Mouse (Mus musculus): ENCODE results near the gene Pdcd7.

Pdcd7 gene

GRCm38 (mm10) chr9:65398279-65398678 lies 52.4 kb downstream of the Pdcd7 start, which contains the start of gene Rasl12:
Gene Rasl12, plus strand, starts transcription at chr9:65398506.
- DNase-seq (ENCODE audit: low spot score), result no peak

DNA sequence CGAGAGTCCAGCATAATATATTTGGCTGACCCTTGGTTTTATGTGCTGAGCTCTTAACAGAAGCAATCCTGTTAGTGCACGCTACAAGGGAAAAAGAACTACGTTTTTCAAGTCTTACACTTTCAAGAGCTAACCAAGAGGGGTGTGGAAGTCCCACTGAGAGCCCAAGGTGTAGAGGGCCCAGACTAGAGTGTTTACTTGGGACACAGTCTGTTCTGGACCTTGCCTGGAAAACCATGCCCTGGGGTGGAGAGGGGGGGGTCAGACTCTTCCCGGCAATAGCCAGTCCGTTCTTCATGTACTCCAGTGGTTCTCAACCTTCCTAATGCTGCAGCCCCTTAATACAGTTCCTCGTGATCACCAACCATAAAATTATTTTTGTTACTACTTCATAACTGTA lies 54.0 kb downstream of the Pdcd7 start:
- DNase-seq (ENCODE audit: low spot score), result no peak

- peak; percentile 51 for DNase-seq (ENCODE audit: low spot score)
Observed at GRCm38 (mm10) chr9:65404331-65405183, 58.7 kb downstream of the Pdcd7 start.

DNA sequence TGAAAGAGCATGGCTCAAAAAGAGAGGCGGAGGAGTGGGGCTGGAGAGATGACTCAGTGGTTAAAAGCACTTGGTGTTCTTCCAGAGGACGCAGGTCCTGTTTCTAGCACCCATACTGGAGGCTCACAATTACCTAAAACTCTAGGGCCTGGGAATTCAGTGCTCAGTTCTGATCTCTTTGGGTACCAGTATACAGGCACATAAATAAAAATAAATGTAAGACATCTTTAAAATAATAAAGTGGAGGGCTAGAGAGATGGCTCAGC lies 59.2 kb downstream of the Pdcd7 start:
- DNase-seq (ENCODE audit: low spot score), result no peak

DNA sequence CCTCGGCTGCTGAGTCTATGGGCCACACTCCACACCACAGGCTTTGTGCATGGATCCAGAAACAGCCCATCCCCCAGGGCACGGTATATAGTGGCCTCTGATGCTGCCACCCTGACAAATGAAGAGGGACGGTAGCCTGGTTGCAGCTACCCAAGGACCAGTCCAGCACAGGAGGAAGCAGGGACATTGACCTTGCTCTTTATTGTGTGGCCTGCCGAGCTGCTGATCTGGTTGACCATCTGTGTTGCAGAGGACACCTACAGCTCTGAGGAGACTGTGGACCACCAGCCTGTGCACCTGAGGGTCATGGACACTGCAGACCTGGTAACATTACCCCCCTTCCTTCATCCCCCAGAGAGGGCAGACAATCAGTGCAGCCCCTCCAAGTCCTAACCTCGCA lies 61.4 kb downstream of the Pdcd7 start:
- DNase-seq (ENCODE audit: low spot score), result no peak

DNA sequence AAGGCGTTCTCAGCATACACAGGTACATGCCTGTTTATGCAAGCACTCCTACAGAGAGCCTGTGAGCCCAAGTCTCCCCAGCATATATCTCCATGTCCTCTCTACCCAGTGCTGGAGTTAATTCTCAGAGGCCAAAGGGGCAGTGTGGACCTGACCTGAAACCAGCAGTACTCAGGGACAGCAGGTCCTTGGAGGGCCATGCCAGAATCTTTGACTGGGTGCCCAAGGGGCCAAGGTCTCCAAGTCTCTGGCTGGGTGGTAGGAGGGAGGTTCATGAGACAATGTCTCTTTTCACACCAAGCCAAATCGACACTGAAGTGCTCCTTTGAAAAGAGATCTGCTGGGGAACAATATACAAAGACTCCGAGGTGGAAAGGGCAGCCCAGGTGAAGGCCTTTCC lies 62.0 kb downstream of the Pdcd7 start:
- DNase-seq (ENCODE audit: low spot score), result no peak

DNA sequence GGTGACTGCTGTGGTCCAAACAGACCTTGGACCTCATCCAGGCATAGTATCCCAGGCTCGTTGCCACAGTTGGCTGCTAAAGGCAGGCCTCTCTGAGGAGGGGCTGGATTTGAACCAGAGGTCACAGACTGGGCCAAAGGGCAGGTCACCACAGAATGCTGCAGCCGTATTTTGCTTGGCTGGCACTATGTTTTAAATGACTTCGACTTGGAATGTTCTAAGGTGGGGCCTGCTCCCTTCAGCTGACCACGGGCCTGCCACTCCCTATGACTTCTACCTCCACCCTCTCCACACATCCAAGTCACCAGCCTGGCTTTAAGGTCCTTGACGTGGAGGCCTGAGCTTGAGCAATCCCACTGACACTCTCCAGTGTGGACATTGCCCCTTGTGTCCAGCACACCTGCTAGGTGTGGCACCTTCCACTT lies 63.0 kb downstream of the Pdcd7 start:
- DNase-seq (ENCODE audit: low spot score), result no peak
